Mouse (Mus musculus): ENCODE results near the gene Cers1.

DNA sequence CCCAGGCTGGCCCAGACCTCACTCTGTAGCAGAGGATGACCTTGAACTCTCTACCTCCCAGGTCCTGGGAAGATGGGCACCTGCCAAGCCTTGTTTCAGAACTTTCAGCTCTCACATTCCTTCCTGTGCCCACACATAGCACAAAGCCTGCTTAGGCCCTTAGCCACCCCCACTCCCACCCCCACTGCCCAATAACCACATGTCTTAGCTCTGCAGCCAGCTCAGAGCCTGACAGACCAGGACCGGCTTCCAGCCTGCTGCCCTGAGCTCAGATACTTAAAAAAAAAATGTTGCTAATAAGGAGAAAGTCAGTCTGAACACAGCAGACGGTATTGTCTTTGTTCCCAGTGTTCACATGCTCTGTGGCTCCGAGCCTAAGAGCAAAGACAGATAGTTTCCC is 34.6 kb upstream of the Cers1 start:
- no peak for TF ChIP-seq CTCF (IDR thresholded peaks at IDR 0.05; ENCODE audit: control insufficient read depth, insufficient read depth, insufficient read length)
- no peak for TF ChIP-seq MYOD1 (IDR thresholded peaks at IDR 0.05; ENCODE audit: control insufficient read depth, insufficient read length, low read depth)
- TF ChIP-seq MAX (IDR thresholded peaks at IDR 0.05): no peak
- TF ChIP-seq USF1 (IDR thresholded peaks at IDR 0.05; ENCODE audit: low read depth): no peak
- TF ChIP-seq CEBPB (IDR thresholded peaks at IDR 0.05; ENCODE audit: low read depth): no peak
- TF ChIP-seq MYOG (IDR thresholded peaks at IDR 0.05; ENCODE audit: control insufficient read depth, extremely low read depth, insufficient read length): no peak
